Mouse (Mus musculus): ENCODE data around the gene Nisch. TPM values are rescaled to one million over a fixed set of nuclear protein-coding genes. Genes with fewer than 3 reads are reported as not detected.

Nisch gene
- total RNA-seq, 2 experiments from 2014 or later, result 458 to 488 TPM

DNA sequence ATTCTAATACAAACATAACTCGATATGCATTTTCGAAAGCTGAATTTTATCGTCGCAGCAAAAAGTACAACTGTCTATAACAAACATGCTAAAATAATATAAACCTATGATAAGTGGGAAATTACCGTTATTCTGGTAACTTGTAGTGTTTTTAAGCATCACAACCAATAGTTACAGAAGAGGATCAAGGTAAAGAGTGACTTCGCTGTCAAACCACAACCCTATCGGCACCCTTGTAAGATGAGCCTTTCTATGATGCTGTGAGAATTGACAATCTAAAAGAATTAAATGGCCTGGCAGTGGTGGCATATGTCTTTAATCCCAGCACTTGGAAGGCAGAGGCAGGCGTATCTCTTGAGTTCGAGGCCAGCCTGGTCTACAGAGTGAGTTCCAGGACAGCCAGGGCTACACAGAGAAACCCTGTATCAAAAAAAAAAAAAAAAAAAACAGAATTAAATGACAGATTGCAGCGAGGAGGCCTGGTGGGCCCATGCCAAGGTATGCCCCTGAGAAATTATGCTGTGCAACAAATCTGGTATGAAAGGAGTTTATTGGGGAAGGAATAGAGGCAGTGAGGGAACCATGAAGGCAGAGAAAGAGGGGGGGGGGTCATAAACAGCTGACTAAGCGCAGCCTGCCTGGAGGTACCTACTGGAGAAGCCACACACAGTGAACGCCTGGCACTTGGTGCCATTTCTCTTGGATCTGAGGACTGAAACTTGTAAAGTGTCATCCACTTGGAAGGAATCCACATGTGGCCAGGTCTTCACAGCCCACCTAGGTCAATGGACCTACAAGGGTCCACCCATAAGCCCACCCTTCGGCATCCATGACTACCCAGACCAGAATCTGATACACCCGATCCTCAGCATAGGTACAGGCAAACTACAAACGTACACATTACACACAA is 87.2 kb downstream of the Nisch start:
- DNase-seq, result no peak

DNA sequence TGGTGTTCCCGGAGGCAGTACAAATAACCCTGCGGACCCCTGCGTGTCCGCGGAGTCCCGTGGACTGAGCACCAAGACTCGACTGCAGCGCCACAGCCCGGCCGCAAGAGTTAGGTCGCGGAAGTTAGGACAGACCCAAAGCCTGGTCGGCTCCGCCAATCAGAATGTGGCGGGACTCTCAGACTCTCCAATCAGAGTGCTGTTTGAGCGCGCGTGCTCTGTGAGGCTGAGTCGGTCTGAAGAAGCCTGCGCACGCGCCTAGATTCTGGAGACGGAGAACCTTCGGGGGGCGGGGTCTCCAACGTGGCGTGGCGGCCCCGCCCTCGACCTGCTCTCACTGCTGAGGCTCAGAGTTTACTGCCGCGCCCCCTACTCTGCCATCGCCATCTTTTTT is 87.9 kb downstream of the Nisch start, which contains the start of gene Smim4:
TSS of gene Smim4 (minus strand) at position 131 of the 394 bp plus-strand sequence.
- DNase-seq, result peak; percentile 94 to 95

DNA sequence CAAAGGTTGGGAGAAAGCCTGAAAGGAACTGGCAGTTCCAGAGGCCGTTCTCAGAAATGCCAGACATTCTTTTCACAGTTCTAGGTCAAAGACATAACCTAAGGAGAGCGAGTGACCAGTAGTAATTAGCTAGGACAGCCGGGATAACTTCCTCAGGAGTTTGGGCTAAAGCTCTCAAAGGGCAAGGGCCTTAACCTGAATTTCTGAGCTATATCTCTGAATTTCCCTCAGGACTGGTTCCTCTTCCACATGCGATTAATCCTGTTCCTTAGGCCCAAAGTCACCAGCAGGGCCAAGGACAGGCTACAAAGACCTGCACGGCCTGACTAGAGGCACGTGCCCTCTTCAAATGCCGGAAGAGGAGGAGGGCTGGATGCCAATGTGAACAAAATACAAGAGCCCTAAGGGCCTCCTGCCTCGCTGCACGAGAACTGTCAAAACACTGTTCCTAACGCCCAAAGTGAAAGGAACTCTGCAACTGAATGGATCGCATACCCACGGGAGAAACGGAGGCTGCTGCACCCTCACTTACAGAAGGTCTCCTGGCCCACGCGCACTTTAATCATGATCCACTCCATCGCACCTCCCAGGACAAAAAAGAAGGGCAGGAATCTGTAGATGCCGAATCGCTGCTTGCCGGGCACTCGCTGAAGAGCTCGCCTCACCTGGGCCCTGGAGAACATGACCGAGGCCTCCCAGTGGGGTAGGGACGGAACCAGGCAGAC is 88.5 kb downstream of the Nisch start:
- DNase-seq, result peak; percentile 32 to 35

DNA sequence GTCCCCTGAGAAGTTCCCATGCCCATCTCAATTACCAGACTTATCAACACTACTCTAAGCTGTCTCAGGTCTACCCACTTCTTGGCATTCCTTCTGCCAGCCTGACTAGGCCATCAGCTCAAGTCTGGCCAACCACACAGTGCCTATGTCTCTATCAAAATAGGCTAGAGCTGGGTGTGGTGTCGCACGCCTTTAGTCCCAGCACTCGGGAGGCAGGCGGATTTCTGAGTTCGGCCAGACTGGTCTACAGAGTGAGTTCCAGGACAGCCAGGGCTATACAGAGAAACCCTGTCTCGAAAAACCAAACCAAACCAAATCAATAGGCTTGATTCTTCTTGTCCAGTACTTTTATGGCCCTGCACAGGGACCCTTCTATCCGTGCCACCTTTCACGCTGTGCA is 89.9 kb downstream of the Nisch start:
- no peak for DNase-seq

DNA sequence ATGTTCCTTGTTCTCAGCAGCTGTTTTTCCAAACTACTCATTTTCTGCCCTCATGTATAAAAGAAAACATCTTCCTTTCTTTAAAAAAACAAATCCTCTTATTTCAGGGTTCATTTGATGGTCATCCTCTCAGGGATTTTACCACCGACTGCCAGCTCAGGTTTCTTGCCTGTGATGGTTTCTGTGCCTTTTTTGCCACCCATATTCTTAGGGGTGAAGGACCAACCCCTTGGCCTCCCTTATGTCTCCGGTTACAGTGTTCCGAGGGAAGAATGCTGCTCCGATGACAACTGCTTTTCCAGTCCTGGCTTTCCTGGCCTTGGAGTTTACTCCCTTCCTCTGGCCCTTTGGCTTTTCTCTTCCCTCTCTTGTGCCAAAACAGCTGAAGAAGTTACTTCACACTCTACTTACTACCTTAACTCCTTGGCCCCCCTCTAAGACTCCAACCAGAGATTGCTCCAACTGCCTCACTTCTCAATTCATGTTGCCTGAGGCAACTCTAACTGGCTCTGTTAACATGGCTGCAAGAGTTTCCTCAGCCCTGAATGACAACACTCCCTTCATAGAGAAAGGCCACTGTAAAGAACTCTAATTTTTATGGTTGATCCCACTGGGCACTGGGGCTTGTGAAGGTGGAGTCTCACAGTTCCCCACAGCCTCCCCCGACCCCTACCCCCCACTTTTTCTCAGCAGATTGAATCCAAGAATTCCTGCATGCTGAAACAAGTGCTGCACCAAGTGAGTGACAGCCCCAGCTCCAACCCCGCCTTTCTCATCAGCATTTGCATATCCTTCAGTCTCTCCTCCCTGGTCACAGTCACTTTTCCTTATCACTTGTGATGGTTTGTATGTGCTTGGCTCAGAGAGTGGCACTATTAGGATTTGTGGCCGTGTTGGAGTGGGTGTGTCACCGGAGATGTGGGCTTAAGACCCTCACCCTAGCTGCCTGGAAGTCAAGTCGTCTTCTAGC is 91.4 kb downstream of the Nisch start:
- no peak for DNase-seq

Other genes with a start within 250 kb of the Nisch start
- gene Glt8d1, start 215.5 kb downstream of the Nisch start, total RNA-seq (2021), result 10 to 100 TPM; 46.4 to 50.6 TPM
- 100 to 1,000 TPM; 169 to 190 TPM for gene Spcs1, start 215.3 kb downstream of the Nisch start, total RNA-seq (2021)
- 10 to 100 TPM; 51.6 to 58.4 TPM for gene Pbrm1, start 197.8 kb downstream of the Nisch start, total RNA-seq (2021)
- gene Gnl3, start 197.8 kb downstream of the Nisch start, total RNA-seq (2021), result 10 to 100 TPM; 47.7 to 49.2 TPM
- 10 to 100 TPM; 24.6 to 27.7 TPM for gene Smim4, start 88.0 kb downstream of the Nisch start, total RNA-seq (2021)
- gene Nt5dc2, start 85.9 kb downstream of the Nisch start, total RNA-seq (2021), result 10 to 100 TPM; 12.4 to 13.6 TPM
- gene Stab1, start 48.3 kb downstream of the Nisch start, total RNA-seq (2021), result 10 to 100 TPM; 16.6 to 24.0 TPM
- 1 to 10 TPM; 3.8 to 4.4 TPM for gene Tnnc1, start 8.6 kb downstream of the Nisch start, total RNA-seq (2021)
- 1 to 10 TPM; 4.5 to 4.9 TPM for gene Sema3g, start 914 bp upstream of the Nisch start, total RNA-seq (2021)
- gene Phf7, start 34.4 kb upstream of the Nisch start, total RNA-seq (2021), result 1 to 10 TPM; 3.5 to 3.6 TPM
- gene Bap1, start 34.5 kb upstream of the Nisch start, total RNA-seq (2021), result 100 to 1,000 TPM; 132 to 134 TPM
- 1 to 10 TPM; 3.8 to 4.8 TPM for gene Dnah1, start 107.0 kb upstream of the Nisch start, total RNA-seq (2021)
- gene Capn7, start 119.7 kb upstream of the Nisch start, total RNA-seq (2021), result 10 to 100 TPM; 39.4 to 42.1 TPM
- 100 to 1,000 TPM; 157 to 168 TPM for gene Sh3bp5, start 219.1 kb upstream of the Nisch start, total RNA-seq (2021)